Mouse (Mus musculus) gastrocnemius, postnatal 4 days (tissue): ENCODE results near the gene Gm20388. TPM values are rescaled to one million over a fixed set of nuclear protein-coding genes. Genes with fewer than 3 reads are reported as not detected.
A peak's percentile ranks its signal among the peaks of the same experiment; 100 is the strongest.
"Not testable (repeated sequence)": the region's sequence is repeated elsewhere in the genome, so short reads cannot be mapped to it uniquely, and the experiment has no call there.

Experiments
- DNase-seq, 2 experiments: peaks; one replicate each; pipeline ENCODE4 v3.0.0; 2021 to 2022; ENCODE audit warnings: low spot score in 2 of 2, mixed read lengths in 2 of 2
- total RNA-seq, 2 experiments: library from RNA; stranded (reverse); gene quantifications; 2 replicates each; pipeline ENCODE4 v1.2.3; 2021

The Gm20388 gene
- total RNA-seq, 2 experiments from 2014 or later = 12.8 to 22.8 TPM

DNA sequence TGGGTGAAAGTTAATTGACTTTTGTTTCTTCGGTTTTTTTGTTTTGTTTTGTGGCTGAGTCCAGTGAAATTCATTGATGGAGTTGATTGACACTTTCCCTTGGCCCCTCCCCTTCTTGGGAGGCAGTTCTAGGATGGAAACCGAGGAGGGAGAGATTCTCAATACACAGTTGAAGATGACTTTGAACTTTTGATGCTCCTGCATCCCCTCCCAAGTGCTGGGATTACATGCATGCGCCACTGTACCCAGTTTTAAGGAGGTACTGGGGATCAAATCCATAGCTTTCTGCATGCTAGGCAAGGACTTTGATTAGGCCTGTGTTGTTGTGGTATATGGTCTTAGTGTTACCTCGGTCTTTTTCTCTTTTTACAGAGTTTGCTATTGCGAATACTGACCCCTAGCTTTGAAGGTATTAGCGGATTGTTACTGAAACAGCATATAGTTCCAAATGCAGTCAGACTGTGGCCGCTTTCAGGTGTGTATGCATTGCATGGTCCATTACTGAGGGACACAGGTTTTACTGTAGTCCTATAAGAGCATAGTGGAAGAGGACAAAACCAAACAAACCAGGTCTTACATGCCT, 3155.6 kb downstream of the Gm20388 start:
- no peak for DNase-seq

DNA sequence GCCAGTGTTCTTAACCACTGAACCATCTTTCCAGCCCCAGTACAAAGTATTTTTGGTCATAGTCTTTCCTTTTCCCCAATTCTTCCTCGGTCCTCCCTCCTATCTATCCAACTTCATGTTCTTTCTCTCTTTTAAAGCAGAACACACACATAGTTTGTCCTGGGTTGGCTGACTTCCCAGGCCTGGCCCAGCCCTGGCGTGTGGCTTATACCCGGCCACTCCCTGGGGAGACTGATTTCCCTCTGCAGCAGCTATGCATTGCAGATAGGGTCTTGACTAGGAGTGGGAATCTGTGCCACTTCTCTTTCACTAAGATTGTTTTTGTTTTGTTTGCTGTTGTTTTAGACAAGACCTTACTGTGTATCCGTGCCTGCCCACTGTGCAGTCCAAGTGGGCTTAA, 3160.5 kb downstream of the Gm20388 start:
- DNase-seq = no peak

DNA sequence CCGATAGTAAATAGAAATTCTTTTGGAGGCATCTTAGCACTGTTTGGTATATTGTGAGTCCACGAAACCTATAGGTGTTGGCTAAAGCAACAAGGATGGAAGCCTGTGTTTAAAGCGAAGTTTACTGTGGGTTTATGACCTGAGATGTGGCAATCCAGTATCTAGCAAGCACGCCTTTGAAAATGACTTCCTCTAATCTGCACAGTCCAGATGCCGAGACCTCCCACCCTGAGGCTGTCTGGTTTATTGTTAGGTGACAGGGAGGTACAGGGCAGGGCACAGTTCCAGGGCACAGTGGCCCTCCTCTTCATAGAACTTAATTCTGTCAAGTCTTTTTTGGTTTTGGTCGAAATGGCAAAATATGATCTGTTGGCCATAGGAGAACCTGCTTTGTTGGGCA, 3166.6 kb downstream of the Gm20388 start:
- no peak for DNase-seq

DNA sequence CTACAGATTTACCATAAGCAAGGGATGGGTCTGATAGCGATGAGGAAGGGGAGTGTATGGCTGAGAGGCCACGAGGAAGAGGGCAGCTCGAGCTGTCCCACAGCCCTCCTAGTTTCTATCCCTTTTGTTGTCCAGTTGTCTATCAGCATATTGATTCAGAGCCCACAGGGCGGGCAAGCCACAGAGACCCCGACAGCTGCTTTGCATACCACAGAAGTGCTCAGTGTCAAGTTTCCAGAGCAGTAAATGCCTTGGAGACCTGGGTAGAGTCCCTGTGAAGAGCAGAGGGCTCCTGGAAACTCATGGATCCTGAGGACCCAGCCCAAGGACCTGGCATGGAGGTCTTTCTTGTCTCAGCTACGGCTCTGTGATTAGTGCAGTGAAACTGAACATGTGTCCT, 3172.4 kb downstream of the Gm20388 start:
- no peak for DNase-seq

DNA sequence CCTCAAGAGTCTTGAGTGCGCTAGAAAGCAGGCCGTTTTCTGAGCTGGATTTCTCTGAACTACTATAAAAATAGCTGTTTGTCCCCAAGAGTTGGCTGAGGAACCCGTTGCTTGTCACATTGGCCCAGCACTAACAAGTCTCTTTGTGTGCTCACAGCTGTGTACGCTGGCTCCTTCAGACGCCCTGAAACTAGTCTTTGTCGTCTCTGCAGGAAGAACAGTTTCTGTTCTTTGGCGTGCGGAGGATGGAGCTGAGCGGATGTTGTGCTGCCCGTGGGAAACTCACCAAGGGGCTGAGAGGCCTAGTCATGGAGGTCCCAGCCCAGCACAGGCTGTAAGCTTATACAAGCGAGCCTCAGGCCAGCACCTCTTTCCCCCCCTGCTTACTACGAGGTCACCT, 3173.0 kb downstream of the Gm20388 start:
- no peak for DNase-seq

DNA sequence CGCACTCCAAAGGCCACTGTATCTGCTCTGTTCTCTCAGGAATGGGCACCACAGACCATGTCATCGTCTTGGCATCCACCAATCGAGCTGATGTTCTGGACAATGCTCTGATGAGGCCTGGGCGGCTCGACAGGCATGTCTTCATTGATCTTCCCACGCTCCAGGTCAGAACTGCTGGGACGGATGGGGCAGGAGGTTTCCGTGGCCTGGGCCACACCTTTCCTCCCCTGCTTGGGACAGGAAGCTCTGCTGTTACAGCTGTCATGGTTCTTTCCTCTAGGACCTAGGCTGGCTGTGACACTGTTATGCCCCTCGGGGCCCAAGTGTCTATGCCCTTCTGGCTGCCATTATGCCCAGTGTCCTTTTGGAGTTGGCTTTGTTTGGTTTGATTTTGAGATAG, 3176.6 kb downstream of the Gm20388 start:
- no peak for DNase-seq

DNA sequence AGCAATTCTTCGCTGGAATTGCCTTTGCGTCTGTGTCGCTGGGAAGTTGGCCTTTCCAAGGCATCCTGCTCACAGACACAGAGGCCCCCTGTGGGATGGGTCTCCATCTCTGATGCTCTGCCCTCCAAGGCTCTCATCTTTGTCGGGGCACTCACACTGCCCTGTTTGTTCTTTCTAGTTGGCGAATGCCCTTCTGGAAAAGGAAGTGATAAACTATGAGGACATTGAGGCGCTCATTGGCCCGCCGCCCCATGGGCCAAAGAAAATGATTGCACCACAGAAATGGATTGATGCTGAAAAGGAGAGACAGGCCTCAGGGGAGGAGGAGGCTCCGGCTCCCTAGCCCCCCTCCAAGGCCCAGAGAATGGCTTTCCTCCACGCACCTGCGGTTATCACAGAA, 3186.6 kb downstream of the Gm20388 start:
- no peak for DNase-seq

DNA sequence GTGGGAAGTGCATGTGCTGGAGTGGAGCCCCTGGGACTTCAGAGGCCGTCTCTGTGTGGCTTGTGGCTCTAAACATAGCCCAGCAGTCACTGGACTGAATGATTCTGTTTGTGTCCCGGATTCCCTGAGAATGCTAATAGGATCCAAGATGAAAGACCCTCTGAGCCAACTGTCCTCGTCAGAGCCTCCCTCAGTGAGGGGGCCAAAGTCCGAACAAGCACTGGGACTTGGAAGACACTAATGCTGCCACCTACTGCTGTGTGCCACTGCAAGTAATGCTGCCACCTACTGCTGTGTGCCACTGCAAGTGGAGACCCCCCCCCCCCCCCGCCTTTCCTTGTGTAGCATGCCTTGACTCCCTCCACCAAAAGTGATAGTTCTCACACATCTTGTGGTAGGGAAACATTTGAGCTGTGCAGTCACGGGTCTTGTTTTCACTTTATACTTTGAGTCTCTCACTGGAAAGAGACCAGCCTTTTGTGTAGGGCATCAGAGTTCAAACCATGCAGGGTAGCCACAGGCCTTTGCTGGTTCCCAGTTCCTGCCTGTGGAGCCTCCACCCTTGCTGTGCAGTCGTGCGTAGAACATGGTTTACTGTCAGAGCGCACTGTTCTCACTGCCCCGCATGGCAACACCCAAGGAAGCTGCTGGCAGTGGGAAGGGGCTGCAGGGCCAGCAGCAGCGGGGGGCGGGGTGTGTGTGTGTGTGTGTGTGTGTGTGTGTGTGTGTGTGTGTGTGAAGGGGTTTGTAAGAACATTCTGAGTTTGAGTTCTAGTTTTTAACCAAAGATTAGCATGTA, 3187.3 kb downstream of the Gm20388 start:
- no peak for DNase-seq

DNA sequence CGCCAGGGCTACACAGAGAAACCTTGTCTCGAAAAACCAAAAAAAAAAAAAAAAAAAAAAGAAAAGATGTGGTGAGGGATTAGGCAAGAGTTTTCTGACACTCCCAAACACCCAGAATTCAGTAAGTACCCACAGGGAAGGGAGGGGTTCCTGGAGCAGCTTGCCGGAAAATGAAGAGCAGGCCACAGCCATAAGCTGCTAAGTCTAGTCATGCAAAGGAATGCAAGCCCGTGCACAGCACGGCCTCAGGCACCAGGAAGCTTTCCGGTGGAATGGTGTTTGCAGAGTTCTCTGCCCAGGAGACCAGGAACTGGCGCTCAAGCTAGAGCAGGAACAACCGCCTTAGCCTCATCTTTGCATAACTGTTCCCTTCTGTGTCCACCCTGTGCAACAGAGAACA, 3189.6 kb downstream of the Gm20388 start:
- no peak for DNase-seq

DNA sequence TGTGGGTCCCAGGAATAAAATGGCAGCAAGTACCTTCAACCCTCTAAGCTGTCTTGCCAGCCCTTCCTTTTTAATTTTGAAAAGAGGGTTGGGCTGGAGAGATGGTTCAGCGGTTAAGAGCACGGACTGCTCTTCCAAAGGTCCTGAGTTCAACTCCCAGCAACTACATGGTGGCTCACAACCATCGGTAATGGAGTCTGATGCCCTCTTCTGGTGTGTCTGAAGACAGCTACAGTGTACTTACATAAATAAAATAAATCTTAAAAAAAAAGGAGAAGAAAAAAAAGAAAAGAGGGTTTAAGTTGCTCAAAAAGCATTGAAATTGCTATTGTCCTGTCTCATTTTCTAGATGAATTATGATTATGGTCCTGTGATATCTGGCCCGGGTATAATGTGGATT, 3190.6 kb downstream of the Gm20388 start:
- no peak for DNase-seq

DNA sequence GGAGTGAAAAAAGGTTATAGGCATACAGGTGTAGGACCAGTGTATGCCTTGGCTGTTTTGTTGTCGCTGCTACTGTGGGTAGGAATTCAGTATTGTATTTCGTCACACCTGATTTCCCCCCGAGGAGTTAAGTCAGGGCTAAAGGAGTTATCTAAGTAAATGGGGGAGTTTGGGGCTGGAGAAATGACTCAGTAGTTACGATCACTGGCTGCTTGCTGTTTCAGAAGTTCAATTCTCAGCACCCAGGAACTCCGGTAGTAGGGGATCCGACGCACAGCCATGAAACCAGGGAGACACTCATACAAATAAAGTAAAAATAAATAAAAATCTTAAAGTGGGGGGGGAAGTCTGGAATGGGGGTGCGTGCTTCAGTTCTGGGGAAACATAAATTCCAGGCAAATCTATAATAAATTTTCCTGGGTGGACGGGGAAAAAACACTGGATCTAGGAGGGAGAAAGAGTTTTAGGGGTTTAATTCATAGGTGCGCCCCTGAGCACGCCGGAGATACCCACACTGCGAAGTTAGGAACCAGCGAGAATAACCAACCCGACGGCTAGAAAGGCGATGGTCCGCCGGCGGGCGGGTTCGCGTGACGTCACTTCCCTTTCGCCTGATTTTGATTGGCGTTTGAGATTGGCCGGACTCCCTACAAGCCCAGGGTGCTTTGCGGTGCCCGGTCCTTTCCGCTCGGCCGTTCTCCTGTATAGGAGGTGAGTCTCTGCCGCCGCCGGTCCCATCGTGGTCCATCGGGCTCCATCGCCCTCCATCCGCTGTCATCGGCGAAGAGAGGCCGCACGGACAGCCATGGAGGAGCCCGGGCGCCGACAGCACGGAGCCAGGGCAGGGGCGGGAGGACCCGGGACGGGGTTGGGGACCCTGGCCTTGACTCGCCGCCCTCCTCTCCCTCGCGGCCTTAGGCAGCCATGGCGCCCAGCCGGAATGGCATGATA, 3191.4 kb downstream of the Gm20388 start, which contains the start of gene Rpl13:
Gene Rpl13 (plus strand): TSS at position 616 of the 951 bp plus-strand sequence.
- DNase-seq = peak; percentile 94 to 98

DNA sequence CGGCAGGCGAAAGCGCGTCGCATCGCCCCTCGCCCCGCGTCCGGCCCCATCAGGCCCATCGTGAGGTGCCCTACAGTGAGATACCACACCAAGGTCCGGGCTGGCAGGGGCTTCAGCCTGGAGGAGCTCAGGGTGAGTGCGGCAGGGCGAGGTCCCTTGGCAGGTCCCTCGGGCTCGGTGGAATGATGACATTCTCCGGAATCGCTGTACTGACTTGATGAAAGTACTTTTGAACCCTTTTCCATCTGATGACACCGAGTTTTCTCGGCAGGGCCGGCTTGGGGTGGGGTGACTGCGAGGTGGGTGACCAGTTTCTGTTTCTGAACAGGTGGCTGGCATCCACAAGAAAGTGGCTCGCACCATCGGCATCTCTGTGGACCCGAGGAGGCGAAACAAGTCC, 3192.2 kb downstream of the Gm20388 start:
- DNase-seq = not testable (repeated sequence)

DNA sequence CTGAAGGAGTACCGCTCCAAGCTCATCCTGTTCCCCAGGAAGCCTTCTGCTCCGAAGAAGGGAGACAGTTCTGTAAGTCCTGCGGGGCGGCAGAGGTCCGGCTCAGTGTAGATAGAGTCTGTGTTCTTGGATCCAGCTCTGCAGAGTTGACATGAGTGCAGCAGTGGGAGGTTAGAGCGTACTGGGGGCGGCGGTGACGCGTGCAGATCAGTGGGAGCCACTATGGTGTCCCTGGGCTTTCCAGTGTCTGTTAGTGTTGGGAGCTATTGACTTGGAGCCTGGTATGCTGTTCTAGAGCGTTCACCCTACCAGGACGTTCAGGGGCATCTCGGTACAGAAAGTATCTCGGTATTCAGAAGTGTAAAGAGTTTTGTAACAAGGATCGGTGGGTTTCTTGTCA, 3192.6 kb downstream of the Gm20388 start:
- no peak for DNase-seq

DNA sequence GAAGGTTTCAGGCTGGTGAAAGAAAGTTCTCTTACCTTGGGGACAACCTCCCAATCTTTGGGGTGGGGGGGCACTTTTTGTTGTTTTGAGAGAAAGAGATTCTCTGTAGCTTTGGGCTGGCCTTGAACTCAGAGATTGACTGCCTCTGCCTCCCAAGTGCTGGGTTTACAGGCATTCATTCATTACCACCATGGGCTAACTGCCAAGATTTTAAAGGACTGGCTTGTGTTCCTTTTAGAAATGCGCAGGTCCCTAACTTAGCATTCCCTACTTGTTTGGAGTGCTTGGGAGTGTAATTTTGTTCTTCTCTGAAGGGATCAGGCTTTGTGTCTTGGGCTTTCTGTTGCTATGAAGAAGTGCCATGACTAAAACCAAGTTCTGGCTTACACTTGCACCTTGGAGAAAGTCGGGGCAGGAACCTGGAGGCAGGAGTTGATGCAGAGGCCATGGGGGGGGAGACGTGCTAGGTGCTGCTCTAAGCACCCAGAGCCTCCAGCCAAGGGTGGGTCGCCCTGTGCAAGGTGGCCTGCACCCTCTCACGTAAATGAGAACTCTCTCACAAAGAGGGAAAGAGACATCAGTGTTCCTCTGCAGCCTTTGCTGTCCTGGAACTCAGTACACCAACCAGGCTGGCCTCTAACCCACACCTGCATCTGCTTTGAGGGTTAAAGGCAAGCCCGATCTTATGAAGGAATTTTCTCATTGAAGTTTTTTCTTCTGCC, 3193.6 kb downstream of the Gm20388 start:
- DNase-seq = no peak

DNA sequence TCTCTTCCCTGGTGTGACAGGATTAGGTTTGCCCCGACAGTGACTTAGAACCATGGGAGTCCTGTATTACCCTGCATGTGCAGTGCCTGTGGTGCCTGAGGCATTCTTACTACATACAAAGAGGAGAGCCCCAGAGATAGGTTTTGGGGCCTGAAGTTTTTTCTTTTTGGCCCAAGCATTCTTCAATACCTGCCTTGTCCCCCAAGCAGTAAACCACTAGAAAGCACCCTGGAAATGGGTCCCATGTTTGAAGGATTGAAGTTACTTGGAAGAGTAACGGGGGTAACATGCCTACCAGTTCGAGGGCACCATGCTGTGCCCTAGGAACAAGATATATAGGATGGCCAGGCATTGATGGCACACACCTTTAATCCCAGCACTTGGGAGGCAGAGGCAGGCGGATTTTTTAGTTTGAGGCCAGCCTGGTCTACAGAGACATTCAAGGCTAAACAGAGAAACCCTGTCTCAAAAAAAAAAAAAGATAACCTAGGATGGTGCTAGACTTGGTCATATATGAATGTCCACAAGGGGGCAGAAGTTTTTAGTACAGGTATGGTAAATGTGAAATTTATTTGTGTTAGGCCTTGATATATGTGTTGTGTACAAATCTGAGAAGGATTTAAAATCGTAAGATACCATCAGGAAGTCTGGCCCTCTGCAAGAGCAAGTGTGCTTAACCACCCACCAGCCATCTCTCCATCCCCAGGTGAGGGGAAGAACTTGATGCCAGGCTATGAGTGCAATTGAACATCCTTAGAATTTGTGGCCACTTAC, 3195.1 kb downstream of the Gm20388 start:
- DNase-seq = no peak

DNA sequence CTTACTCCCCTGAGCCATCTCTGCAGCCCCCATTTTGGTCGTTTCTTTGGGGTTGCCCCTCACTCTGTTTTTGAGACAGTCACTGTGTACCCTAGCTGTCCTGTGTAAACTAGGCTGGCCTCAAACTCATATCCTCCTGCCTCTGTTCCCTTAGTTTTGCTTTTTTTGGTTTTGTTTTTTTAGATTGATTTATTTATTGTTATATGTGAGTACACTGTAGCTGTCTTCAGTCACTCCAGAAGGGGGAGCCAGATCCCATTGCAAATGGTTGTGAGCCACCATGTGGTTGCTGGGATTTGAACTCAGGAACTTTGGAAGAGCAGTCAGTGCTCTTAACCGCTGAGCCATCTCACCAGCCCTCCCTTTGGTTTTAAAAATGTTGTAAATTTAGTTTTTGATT, 3195.9 kb downstream of the Gm20388 start:
- DNase-seq = no peak

DNA sequence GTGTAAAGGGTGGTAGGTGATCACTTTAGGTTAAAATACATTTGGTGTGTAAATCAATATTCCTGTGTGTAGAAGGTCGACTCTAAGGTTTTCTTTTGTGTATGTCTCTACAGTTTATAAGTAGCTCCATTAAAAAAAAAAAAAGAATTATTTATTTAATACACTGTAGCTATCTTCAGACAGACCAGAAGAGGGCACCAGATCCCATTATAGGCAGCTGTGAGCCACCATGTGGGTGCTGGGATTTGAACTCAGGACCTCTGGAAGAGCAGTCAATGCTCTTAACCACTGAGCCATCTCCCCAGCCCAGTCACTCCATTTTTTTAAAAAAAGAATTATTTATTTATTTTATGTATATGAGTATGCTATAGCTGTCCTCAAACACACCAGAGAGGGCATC, 3197.4 kb downstream of the Gm20388 start:
- no peak for DNase-seq

DNA sequence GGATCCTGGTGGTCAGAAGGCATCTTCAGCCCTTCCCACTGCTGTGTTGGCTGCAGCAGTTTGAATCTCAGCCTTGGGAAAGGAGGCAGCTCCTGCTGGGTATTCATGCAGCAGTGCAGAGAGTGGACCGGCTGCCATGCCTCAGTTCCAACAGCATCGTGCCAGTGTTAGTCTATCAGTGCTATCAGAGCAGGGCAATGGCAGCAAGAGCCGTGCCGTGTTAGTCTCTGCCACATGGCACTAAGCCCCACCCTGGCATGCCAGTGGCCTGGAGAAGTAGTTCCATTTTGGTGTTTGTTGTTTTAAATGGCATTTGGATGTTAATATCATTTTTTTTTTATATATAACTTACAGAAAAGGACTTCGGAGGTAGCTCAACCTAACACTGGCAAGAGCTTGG, 3198.3 kb downstream of the Gm20388 start:
- no peak for DNase-seq

DNA sequence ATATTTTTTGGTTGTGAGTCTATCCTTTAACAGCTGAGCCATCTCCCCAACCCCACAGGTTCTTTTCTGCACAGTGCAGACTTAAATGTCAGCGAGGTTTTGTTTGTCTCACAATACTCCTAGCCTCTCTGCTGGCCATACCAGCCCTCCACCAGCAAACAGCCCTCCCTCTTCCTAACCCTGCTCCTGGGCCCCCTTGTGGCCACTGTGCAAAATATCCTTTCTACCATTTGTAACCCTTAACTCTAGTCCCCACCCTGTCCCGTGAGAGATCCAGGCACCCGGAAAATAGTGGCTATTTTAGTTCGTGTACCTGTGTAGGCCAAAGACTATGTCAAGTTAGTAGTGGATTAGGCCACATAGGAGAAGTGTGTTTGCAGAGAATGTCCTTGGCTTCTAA, 3200.0 kb downstream of the Gm20388 start:
- DNase-seq = peak in 1 of 2 experiments; percentile 49

DNA sequence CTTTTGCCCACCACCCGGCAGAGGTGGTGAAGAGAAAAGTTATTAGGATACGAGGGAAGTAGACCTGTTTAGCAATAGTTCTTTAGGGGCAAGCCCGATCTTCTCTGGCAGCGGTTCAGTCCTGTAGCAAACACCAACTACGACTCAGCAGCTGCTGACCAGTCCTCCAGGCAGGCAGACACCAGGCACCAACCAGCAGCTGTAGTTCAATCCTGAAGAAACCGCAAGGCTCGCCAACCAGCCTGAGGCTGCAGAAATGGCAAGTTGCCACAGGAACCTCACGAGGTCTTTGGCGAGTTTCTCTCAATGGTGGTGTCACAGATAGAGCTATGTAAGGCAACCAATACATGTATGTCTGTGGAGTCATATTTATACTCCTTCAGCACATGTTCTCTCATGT, 3202.3 kb downstream of the Gm20388 start:
- no peak for DNase-seq
